Mouse (Mus musculus): ENCODE results near the gene Fxyd6. TPM values are rescaled to one million over a fixed set of nuclear protein-coding genes. Genes with fewer than 3 reads are reported as not detected.

Gene Fxyd6
- total and polyA plus RNA-seq, 3 experiments: 0.08 TPM; not detected in 2

DNA sequence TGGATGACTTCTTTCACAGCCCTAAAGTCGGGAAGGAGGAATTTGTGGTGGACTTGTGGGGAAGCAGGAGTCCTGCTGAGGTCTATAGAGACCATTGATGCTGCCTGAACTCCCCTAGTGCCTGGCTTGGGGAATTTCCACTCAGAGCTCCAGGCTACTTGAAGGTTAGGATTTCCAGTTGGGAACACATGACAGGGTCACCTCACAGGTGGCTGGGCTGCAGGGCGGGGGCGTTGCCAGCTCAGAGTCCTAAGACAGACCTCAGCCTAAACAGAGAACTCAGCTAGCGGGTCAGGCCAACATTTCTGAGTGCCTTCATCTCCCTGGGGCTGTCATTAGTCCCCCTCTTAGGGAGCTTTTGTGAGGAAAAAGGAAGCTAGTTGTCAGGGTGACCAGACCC, 31.9 kb downstream of the Fxyd6 start:
- in situ Hi-C loops (cut with MboI; ENCODE audit: low pct_ligation_motif_present, low pct_unique_long_range_greater_than_20kb, low sequenced_read_pairs): no loop called here

DNA sequence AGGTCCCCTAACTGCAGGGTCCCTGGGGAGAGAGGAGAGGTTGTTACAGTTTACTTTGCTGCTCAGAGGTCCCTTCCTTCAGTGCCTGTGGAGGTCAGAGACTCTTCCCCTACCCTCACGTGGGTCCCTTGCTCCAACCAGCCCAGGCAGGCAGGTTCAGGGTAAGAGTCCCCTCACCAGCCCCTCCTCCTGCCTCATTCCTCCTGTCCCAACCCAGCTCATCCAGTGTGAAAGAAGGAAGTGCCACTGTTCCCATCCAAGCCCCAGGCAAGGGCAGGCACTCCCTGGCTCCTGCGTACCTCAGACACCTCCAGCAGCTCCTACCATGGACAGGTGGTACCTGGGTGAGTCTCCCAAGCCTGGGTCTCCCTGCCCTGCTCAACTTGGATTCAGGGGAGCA, 33.0 kb downstream of the Fxyd6 start:
- peaks cover 76% of the 10 kb centered on the region for H3K27me3 ChIP-seq (replicated peaks)
- H3K79me2 ChIP-seq (replicated peaks; ENCODE audit: control insufficient read depth, extremely low read depth, insufficient read depth, poor library complexity, severe bottlenecking): no peaks in the 10 kb centered on the region
- H3K4me2 ChIP-seq (ENCODE audit: insufficient read depth, low read depth, poor library complexity, severe bottlenecking): no peak overlapping the region
- dilution Hi-C loops (cut with MboI; ENCODE audit: extremely low pct_ligation_motif_present, extremely low pct_unique_long_range_greater_than_20kb, low sequenced_read_pairs): no loop called here
- no peak overlapping the region for H3K4me3 ChIP-seq (replicated peaks in 1 of 3; ENCODE audit: low read depth in 2 of 3, low read length in 2 of 3, poor library complexity in 1 of 3)
- H3K36me3 ChIP-seq (replicated peaks in 1 of 2; ENCODE audit: control insufficient read depth in 1 of 2, insufficient read depth in 1 of 2, low read length in 1 of 2): no peaks in the 10 kb centered on the region
- in situ Hi-C loops (cut with MboI; ENCODE audit: low pct_ligation_motif_present, low pct_unique_long_range_greater_than_20kb, low sequenced_read_pairs): no loop called here
- TF ChIP-seq MAZ (IDR thresholded peaks at IDR 0.05; ENCODE audit: low read depth, low read length) (no peak), UBTF (IDR thresholded peaks at IDR 0.05; ENCODE audit: low read depth, low read length) (no peak), BHLHE40 (IDR thresholded peaks at IDR 0.05; ENCODE audit: low read depth, low read length) (no peak), NELFE (IDR thresholded peaks at IDR 0.05; ENCODE audit: low read depth, low read length) (no peak), RCOR1 (conservative IDR thresholded peaks at IDR 0.05; ENCODE audit: low read depth, low read length) (no peak), KAT2A (IDR thresholded peaks at IDR 0.05; ENCODE audit: insufficient replicate concordance, low read length) (no peak), EP300 (IDR thresholded peaks at IDR 0.05; ENCODE audit: low read length) (no peak), USF2 (conservative IDR thresholded peaks at IDR 0.05; ENCODE audit: low read depth, low read length) (no peak), PAX5 (IDR thresholded peaks at IDR 0.05; ENCODE audit: low read length) (no peak), NRF1 (IDR thresholded peaks at IDR 0.05; ENCODE audit: low read depth, low read length) (no peak), SMC3 (IDR thresholded peaks at IDR 0.05; ENCODE audit: low read depth, low read length) (no peak), ETS1 (conservative IDR thresholded peaks at IDR 0.05; ENCODE audit: low read depth, low read length) (no peak), IRF4 (IDR thresholded peaks at IDR 0.05; ENCODE audit: low read depth, low read length) (no peak), POLR2A (IDR thresholded peaks at IDR 0.05; ENCODE audit: low read depth, low read length) (no peak)
- H3K27ac ChIP-seq (ENCODE audit: insufficient read depth, low read depth): no peak overlapping the region
- H3K9ac ChIP-seq (ENCODE audit: insufficient read depth, low read depth): no peak overlapping the region
- no peaks in the 10 kb centered on the region for H3K9me3 ChIP-seq (replicated peaks; ENCODE audit: low read length)
- peaks cover 2 to 21% of the 10 kb centered on the region in 2 experiments for H3K4me1 ChIP-seq (ENCODE audit: control insufficient read depth in 1 of 2, insufficient read depth in 2 of 2)
- no peak for DNase-seq (ENCODE audit: extremely low read depth)

More for the DNA sequence above, 31.9 kb downstream of the Fxyd6 start:
- Histone ChIP-seq H3K36me3 (replicated peaks in 1 of 2; ENCODE audit: control insufficient read depth in 1 of 2, insufficient read depth in 1 of 2, low read length in 1 of 2) (no peaks in the 10 kb centered on the region), H3K79me2 (replicated peaks; ENCODE audit: control insufficient read depth, extremely low read depth, insufficient read depth, poor library complexity, severe bottlenecking) (no peaks in the 10 kb centered on the region), H3K4me3 (replicated peaks in 1 of 3; ENCODE audit: low read depth in 2 of 3, low read length in 2 of 3, poor library complexity in 1 of 3) (no peak overlapping the region), H3K27ac (ENCODE audit: insufficient read depth, low read depth) (no peak overlapping the region), H3K4me1 (ENCODE audit: control insufficient read depth in 1 of 2, insufficient read depth in 2 of 2) (peaks cover 2 to 31% of the 10 kb centered on the region in 2 experiments), H3K9ac (ENCODE audit: insufficient read depth, low read depth) (no peak overlapping the region), H3K4me2 (ENCODE audit: insufficient read depth, low read depth, poor library complexity, severe bottlenecking) (no peak overlapping the region), H3K27me3 (replicated peaks) (peaks cover 83% of the 10 kb centered on the region), H3K9me3 (replicated peaks; ENCODE audit: low read length) (no peaks in the 10 kb centered on the region)
- no peak for TF ChIP-seq UBTF (IDR thresholded peaks at IDR 0.05; ENCODE audit: low read depth, low read length)
- TF ChIP-seq MAZ (IDR thresholded peaks at IDR 0.05; ENCODE audit: low read depth, low read length): no peak
- no peak for DNase-seq (ENCODE audit: extremely low read depth)
- dilution Hi-C loops (cut with MboI; ENCODE audit: extremely low pct_ligation_motif_present, extremely low pct_unique_long_range_greater_than_20kb, low sequenced_read_pairs): no loop called here

DNA sequence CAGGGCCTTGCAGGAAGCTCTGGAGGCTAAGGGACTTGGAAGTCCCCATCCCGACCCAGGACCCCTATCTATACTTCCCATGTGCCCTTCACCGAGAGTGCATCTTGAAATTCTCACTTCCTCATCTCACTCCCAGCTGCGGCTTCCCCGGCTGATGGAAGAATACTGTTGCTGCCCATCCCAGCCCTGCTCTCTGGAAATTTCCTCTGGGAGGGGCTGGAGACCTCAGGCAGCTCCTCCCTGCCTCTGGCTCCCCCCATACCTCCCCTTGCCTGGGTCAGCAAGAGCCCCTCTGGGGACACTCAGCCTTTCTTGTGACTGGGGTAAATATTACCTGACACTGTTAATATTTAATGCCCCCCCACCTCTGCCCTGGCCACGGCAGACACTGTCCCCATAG, 35.7 kb downstream of the Fxyd6 start:
- DNase-seq (ENCODE audit: extremely low read depth): no peak
- TF ChIP-seq KAT2A (IDR thresholded peaks at IDR 0.05; ENCODE audit: insufficient replicate concordance, low read length): no peak
- TF ChIP-seq IRF4 (IDR thresholded peaks at IDR 0.05; ENCODE audit: low read depth, low read length): peak; percentile 61; the same call in 1 of the 2 replicates
- TF ChIP-seq EP300 (IDR thresholded peaks at IDR 0.05; ENCODE audit: low read length): peak; percentile 57
- dilution Hi-C loops (cut with MboI; ENCODE audit: extremely low pct_ligation_motif_present, extremely low pct_unique_long_range_greater_than_20kb, low sequenced_read_pairs) (no loop called here), in situ Hi-C loops (cut with MboI; ENCODE audit: low pct_ligation_motif_present, low pct_unique_long_range_greater_than_20kb, low sequenced_read_pairs) (no loop called here)
- Histone ChIP-seq H3K4me2 (ENCODE audit: insufficient read depth, low read depth, poor library complexity, severe bottlenecking) (no peak overlapping the region), H3K4me1 (ENCODE audit: control insufficient read depth in 1 of 2, insufficient read depth in 2 of 2) (peaks cover 2 to 18% of the 10 kb centered on the region in 2 experiments), H3K4me3 (replicated peaks in 1 of 3; ENCODE audit: low read depth in 2 of 3, low read length in 2 of 3, poor library complexity in 1 of 3) (no peak overlapping the region), H3K27me3 (replicated peaks) (peaks cover 57% of the 10 kb centered on the region), H3K36me3 (replicated peaks in 1 of 2; ENCODE audit: control insufficient read depth in 1 of 2, insufficient read depth in 1 of 2, low read length in 1 of 2) (no peaks in the 10 kb centered on the region), H3K9ac (ENCODE audit: insufficient read depth, low read depth) (no peak overlapping the region), H3K79me2 (replicated peaks; ENCODE audit: control insufficient read depth, extremely low read depth, insufficient read depth, poor library complexity, severe bottlenecking) (no peaks in the 10 kb centered on the region), H3K27ac (ENCODE audit: insufficient read depth, low read depth) (no peak overlapping the region), H3K9me3 (replicated peaks; ENCODE audit: low read length) (no peaks in the 10 kb centered on the region)

Data from CH12.LX (cell line).